Mouse (Mus musculus): Measurements from ENCODE around the gene Kif27. TPM values are rescaled to one million over a fixed set of nuclear protein-coding genes. Genes with fewer than 3 reads are reported as not detected.
"Not testable (repeated sequence)": the region's sequence is repeated elsewhere in the genome, so short reads cannot be mapped to it uniquely, and the experiment has no call there.

Kif27 gene
- polyA plus RNA-seq, 1 experiment from 2014 or later: 0.45 TPM

- WGBS: 59% methylated on average over 4 of the region's 4 CpGs
- ATAC-seq (ENCODE audit: insufficient read depth, low FRiP score): no peak
- no peak overlapping the region for H3K27ac ChIP-seq (ENCODE audit: low read length)
Observed at GRCm38 (mm10) chr13:58368835-58369234, 9.9 kb upstream of the Kif27 start.

GRCm38 (mm10) chr13:58367641-58368040, 8.7 kb upstream of the Kif27 start:
- Histone ChIP-seq H3K4me1 (ENCODE audit: control insufficient read depth, insufficient read depth, low read length) (no peaks in the 10 kb centered on the region), H3K4me3 (replicated peaks; ENCODE audit: low read length) (no peak overlapping the region), H3K36me3 (ENCODE audit: control insufficient read depth, insufficient read depth, low read length) (no peaks in the 10 kb centered on the region), H3K27ac (ENCODE audit: low read length) (no peak overlapping the region), H3K27me3 (ENCODE audit: control insufficient read depth, insufficient read depth, low read length) (no peaks in the 10 kb centered on the region), H3K9me3 (replicated peaks; ENCODE audit: control insufficient read depth, low read length) (no peaks in the 10 kb centered on the region), H3K4me2 (ENCODE audit: low read depth, low read length) (no peak overlapping the region), H3K9ac (ENCODE audit: low read length) (no peak overlapping the region)
- no peak for ATAC-seq (ENCODE audit: insufficient read depth, low FRiP score)
- 62% methylated on average over 1 of the region's 1 CpGs for WGBS

More at GRCm38 (mm10) chr13:58368835-58369234, 9.9 kb upstream of the Kif27 start:
- Histone ChIP-seq H3K27me3 (ENCODE audit: control insufficient read depth, insufficient read depth, low read length) (no peaks in the 10 kb centered on the region), H3K4me1 (ENCODE audit: control insufficient read depth, insufficient read depth, low read length) (no peaks in the 10 kb centered on the region), H3K36me3 (ENCODE audit: control insufficient read depth, insufficient read depth, low read length) (no peaks in the 10 kb centered on the region), H3K9ac (ENCODE audit: low read length) (no peak overlapping the region), H3K9me3 (replicated peaks; ENCODE audit: control insufficient read depth, low read length) (no peaks in the 10 kb centered on the region), H3K4me3 (replicated peaks; ENCODE audit: low read length) (no peak overlapping the region), H3K4me2 (ENCODE audit: low read depth, low read length) (no peak overlapping the region)

- H3K36me3 ChIP-seq (ENCODE audit: control insufficient read depth, insufficient read depth, low read length): no peaks in the 10 kb centered on the region
- WGBS: 78% methylated on average over 3 of the region's 3 CpGs
- no peak for ATAC-seq (ENCODE audit: insufficient read depth, low FRiP score)
- H3K4me2 ChIP-seq (ENCODE audit: low read depth, low read length): no peak overlapping the region
- H3K27me3 ChIP-seq (ENCODE audit: control insufficient read depth, insufficient read depth, low read length): no peaks in the 10 kb centered on the region
- H3K9ac ChIP-seq (ENCODE audit: low read length): no peak overlapping the region
- no peak overlapping the region for H3K27ac ChIP-seq (ENCODE audit: low read length)
- H3K9me3 ChIP-seq (replicated peaks; ENCODE audit: control insufficient read depth, low read length): no peaks in the 10 kb centered on the region
- H3K4me3 ChIP-seq (replicated peaks; ENCODE audit: low read length): no peak overlapping the region
- H3K4me1 ChIP-seq (ENCODE audit: control insufficient read depth, insufficient read depth, low read length): no peaks in the 10 kb centered on the region
Observed at GRCm38 (mm10) chr13:58366373-58366772, 7.5 kb upstream of the Kif27 start.

GRCm38 (mm10) chr13:58365179-58365578, 6.3 kb upstream of the Kif27 start:
- not testable (repeated sequence) for ATAC-seq (ENCODE audit: insufficient read depth, low FRiP score); H3K27ac ChIP-seq (ENCODE audit: low read length); H3K9ac ChIP-seq (ENCODE audit: low read length)

GRCm38 (mm10) chr13:58364353-58365175, 5.6 kb upstream of the Kif27 start:
- Histone ChIP-seq H3K4me3 (replicated peaks; ENCODE audit: low read length) (no peak overlapping the region), H3K27me3 (ENCODE audit: control insufficient read depth, insufficient read depth, low read length) (no peaks in the 10 kb centered on the region), H3K9ac (ENCODE audit: low read length) (no peak overlapping the region), H3K27ac (ENCODE audit: low read length) (no peak overlapping the region), H3K9me3 (replicated peaks; ENCODE audit: control insufficient read depth, low read length) (no peaks in the 10 kb centered on the region), H3K4me2 (ENCODE audit: low read depth, low read length) (no peak overlapping the region), H3K4me1 (ENCODE audit: control insufficient read depth, insufficient read depth, low read length) (no peaks in the 10 kb centered on the region), H3K36me3 (ENCODE audit: control insufficient read depth, insufficient read depth, low read length) (no peaks in the 10 kb centered on the region)
- ATAC-seq (ENCODE audit: insufficient read depth, low FRiP score): no peak
- WGBS: 71% methylated on average over 8 of the region's 8 CpGs

More at GRCm38 (mm10) chr13:58365179-58365578, 6.3 kb upstream of the Kif27 start:
- not testable (repeated sequence) for H3K4me3 ChIP-seq (replicated peaks; ENCODE audit: low read length); H3K4me1 ChIP-seq (ENCODE audit: control insufficient read depth, insufficient read depth, low read length); H3K9me3 ChIP-seq (replicated peaks; ENCODE audit: control insufficient read depth, low read length); H3K27me3 ChIP-seq (ENCODE audit: control insufficient read depth, insufficient read depth, low read length); H3K4me2 ChIP-seq (ENCODE audit: low read depth, low read length); H3K36me3 ChIP-seq (ENCODE audit: control insufficient read depth, insufficient read depth, low read length)
- 78% methylated on average over 8 of the region's 8 CpGs for WGBS

- Histone ChIP-seq H3K36me3 (ENCODE audit: control insufficient read depth, insufficient read depth, low read length) (no peaks in the 10 kb centered on the region), H3K4me3 (replicated peaks; ENCODE audit: low read length) (peak overlapping the region; percentile 69), H3K4me2 (ENCODE audit: low read depth, low read length) (peak overlapping the region; percentile 97), H3K9me3 (replicated peaks; ENCODE audit: control insufficient read depth, low read length) (no peaks in the 10 kb centered on the region), H3K4me1 (ENCODE audit: control insufficient read depth, insufficient read depth, low read length) (no peaks in the 10 kb centered on the region), H3K27ac (ENCODE audit: low read length) (peak overlapping the region; percentile 61), H3K9ac (ENCODE audit: low read length) (0 out of 2 replicates have a peak overlapping the region, but pooled peaks have one; percentile 34), H3K27me3 (ENCODE audit: control insufficient read depth, insufficient read depth, low read length) (no peaks in the 10 kb centered on the region)
- peak; percentile 76 for ATAC-seq (ENCODE audit: insufficient read depth, low FRiP score)
- 4% methylated on average over 7 of the region's 7 CpGs for WGBS
Observed at GRCm38 (mm10) chr13:58359304-58359653, 357 bp upstream of the Kif27 start.

- H3K4me2 ChIP-seq (ENCODE audit: low read depth, low read length): no peak overlapping the region
- ATAC-seq (ENCODE audit: insufficient read depth, low FRiP score): no peak
- no peaks in the 10 kb centered on the region for H3K4me1 ChIP-seq (ENCODE audit: control insufficient read depth, insufficient read depth, low read length)
- H3K27me3 ChIP-seq (ENCODE audit: control insufficient read depth, insufficient read depth, low read length): no peaks in the 10 kb centered on the region
- H3K4me3 ChIP-seq (replicated peaks; ENCODE audit: low read length): no peak overlapping the region
- H3K9ac ChIP-seq (ENCODE audit: low read length): no peak overlapping the region
- H3K9me3 ChIP-seq (replicated peaks; ENCODE audit: control insufficient read depth, low read length): no peaks in the 10 kb centered on the region
- H3K36me3 ChIP-seq (ENCODE audit: control insufficient read depth, insufficient read depth, low read length): no peaks in the 10 kb centered on the region
- H3K27ac ChIP-seq (ENCODE audit: low read length): no peak overlapping the region
Observed at GRCm38 (mm10) chr13:58352996-58353395, 5.9 kb downstream of the Kif27 start.

GRCm38 (mm10) chr13:58350606-58351005, 8.3 kb downstream of the Kif27 start:
- Histone ChIP-seq H3K27ac (ENCODE audit: low read length) (no peak overlapping the region), H3K36me3 (ENCODE audit: control insufficient read depth, insufficient read depth, low read length) (no peaks in the 10 kb centered on the region), H3K9ac (ENCODE audit: low read length) (no peak overlapping the region), H3K27me3 (ENCODE audit: control insufficient read depth, insufficient read depth, low read length) (no peaks in the 10 kb centered on the region), H3K4me1 (ENCODE audit: control insufficient read depth, insufficient read depth, low read length) (no peaks in the 10 kb centered on the region), H3K9me3 (replicated peaks; ENCODE audit: control insufficient read depth, low read length) (no peaks in the 10 kb centered on the region), H3K4me3 (replicated peaks; ENCODE audit: low read length) (no peak overlapping the region), H3K4me2 (ENCODE audit: low read depth, low read length) (no peak overlapping the region)
- 47% methylated on average over 4 of the region's 4 CpGs for WGBS
- no peak for ATAC-seq (ENCODE audit: insufficient read depth, low FRiP score)

- 84% methylated on average over 9 of the region's 9 CpGs for WGBS
- no peak for ATAC-seq (ENCODE audit: insufficient read depth, low FRiP score)
- H3K9me3 ChIP-seq (replicated peaks; ENCODE audit: control insufficient read depth, low read length): no peaks in the 10 kb centered on the region
Observed at GRCm38 (mm10) chr13:58344505-58344904, 14.4 kb downstream of the Kif27 start.

More at GRCm38 (mm10) chr13:58344505-58344904, 14.4 kb downstream of the Kif27 start:
- no peak overlapping the region for H3K4me3 ChIP-seq (replicated peaks; ENCODE audit: low read length)
- no peaks in the 10 kb centered on the region for H3K36me3 ChIP-seq (ENCODE audit: control insufficient read depth, insufficient read depth, low read length)
- H3K4me2 ChIP-seq (ENCODE audit: low read depth, low read length): no peak overlapping the region
- H3K4me1 ChIP-seq (ENCODE audit: control insufficient read depth, insufficient read depth, low read length): no peaks in the 10 kb centered on the region
- H3K27me3 ChIP-seq (ENCODE audit: control insufficient read depth, insufficient read depth, low read length): no peaks in the 10 kb centered on the region
- no peak overlapping the region for H3K9ac ChIP-seq (ENCODE audit: low read length)
- no peak overlapping the region for H3K27ac ChIP-seq (ENCODE audit: low read length)

All from stomach, embryonic 16.5 days (tissue).